ENCODE assay signal across 27 mouse cellular contexts in genomic region chr4:152032922-152033321, GRCm38 (mm10). TPM values are rescaled to one million over a fixed set of nuclear protein-coding genes. Genes with fewer than 3 reads are reported as not detected.
"Had no signal": no experiment of that assay in that cellular context is flagged by ENCODE, and none has a peak within 500 bp of the region (broad histone marks: within the 10 kb centered on the region; RNA-seq: fewer than 3 reads in every experiment).

No protein-coding gene starts in this region.

- ATAC-seq: hindbrain, embryonic 16.5 days; inflammation-experienced regulatory T-cells, adult 6 months; liver, embryonic 12.5 days had no signal

- H3K9me3 ChIP-seq: heart, embryonic 13.5 days; heart, embryonic 15.5 days; hindbrain, embryonic 13.5 days; kidney, embryonic 15.5 days; limb, embryonic 13.5 days; limb, embryonic 15.5 days; liver, embryonic 12.5 days had no signal

- H3K4me3 ChIP-seq: heart, adult 2 months; heart, embryonic 13.5 days; heart, embryonic 15.5 days; hindbrain, embryonic 13.5 days; kidney, embryonic 15.5 days; limb, embryonic 13.5 days; limb, embryonic 15.5 days; liver, embryonic 12.5 days had no signal

- DNase-seq: gastrocnemius, postnatal 14 days; gastrocnemius, postnatal 36 days; heart, adult 11 months; heart, adult 2 months; heart, postnatal 14 days; heart, postnatal 36 days; kidney, adult 11 months; kidney, adult 2 months; kidney, adult 9 months; kidney, postnatal 14 days; kidney, postnatal 36 days; layer of hippocampus, adult 9-11 months; layer of hippocampus, postnatal 36 days; left cerebral cortex, postnatal 4 days had no signal

- H3K9ac ChIP-seq: heart, embryonic 13.5 days; heart, embryonic 15.5 days; kidney, embryonic 15.5 days; limb, embryonic 13.5 days; limb, embryonic 15.5 days; liver, embryonic 12.5 days; liver, embryonic 14.5 days had no signal

- H3K27me3 ChIP-seq: kidney, embryonic 15.5 days; limb, embryonic 15.5 days had no signal

- H3K27ac ChIP-seq: heart, adult 2 months; heart, embryonic 13.5 days; heart, embryonic 15.5 days; hindbrain, embryonic 13.5 days; kidney, embryonic 15.5 days; kidney, postnatal 0 days; limb, embryonic 13.5 days; limb, embryonic 15.5 days; liver, embryonic 12.5 days; liver, embryonic 14.5 days had no signal

- H3K4me2 ChIP-seq: heart, embryonic 11.5 days; heart, embryonic 13.5 days; heart, embryonic 15.5 days; hindbrain, embryonic 13.5 days; kidney, embryonic 15.5 days; limb, embryonic 13.5 days; limb, embryonic 15.5 days; liver, embryonic 12.5 days had no signal

- H3K36me3 ChIP-seq: heart, embryonic 13.5 days; heart, embryonic 15.5 days; hindbrain, embryonic 13.5 days; kidney, embryonic 15.5 days; limb, embryonic 13.5 days; limb, embryonic 15.5 days; liver, embryonic 12.5 days had no signal

RNA-seq across cellular contexts. Expression of gene Tas1r1, which starts 5.4 kb away (rescaled TPM):
- polyA plus RNA-seq: heart, embryonic 13.5 days; inflammation-experienced regulatory T-cells, adult 6 months; liver, adult 2 months had no signal
